Mouse (Mus musculus) ovary, postnatal 10 days (tissue): ENCODE data around the gene Pnpla1.

ENCODE experiments used
- DNase-seq: peaks from one replicate; pipeline ENCODE4 v3.0.0; 2022; ENCODE audit warnings: low spot score

Gene Pnpla1

DNA sequence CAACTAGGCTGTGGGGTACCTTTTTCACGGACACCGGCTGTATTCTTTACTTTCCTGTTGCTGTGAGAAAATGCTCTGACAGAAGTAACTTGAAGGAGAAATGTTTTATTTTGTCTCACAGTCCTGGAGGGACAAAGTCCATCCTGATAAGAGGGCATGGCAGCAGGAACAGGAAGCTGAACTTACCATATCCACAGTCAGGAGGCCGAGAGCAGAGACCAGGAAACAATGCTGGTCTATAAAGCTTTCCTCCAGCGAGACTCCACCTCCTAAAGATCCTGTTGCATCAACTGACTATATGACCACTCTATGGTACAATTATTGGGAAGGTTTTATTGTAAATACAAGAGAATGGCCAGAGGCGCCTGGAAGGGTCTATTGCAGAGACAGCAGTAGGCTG, 14.5 kb upstream of the Pnpla1 start:
- DNase-seq: no peak

DNA sequence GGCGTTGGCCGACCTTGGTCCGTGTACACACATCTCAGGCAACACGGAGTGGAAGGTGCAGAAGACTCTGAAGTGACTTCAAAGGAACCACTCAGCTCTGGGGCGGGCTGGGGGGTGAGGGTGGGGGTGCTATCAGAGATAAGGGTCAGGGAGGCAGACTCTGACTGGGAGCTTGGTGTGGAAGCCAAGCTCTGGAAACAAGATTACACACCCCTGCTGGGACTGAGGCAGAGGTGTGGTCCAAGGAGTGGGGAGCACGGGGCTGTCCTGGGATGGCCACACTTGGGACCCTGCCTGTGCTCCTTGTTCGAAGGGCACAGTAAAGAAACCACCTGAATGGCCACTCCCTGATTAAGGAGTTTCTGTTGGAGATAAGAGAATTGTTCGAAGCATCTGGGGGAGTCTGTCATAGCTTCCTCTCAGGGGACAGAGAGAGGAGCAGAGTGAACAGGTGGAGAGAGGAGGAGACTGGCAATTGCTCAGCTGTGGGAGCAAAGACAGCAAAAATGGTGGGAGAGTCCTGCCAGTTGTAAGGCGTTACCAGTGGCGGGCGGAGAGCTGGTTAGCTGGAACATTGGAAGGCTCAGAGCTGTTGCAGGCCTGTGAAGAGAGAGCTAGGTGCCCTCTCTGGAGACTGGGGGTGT, 11.1 kb upstream of the Pnpla1 start:
- no peak for DNase-seq

- DNase-seq: no peak
Measured at GRCm38 (mm10) chr17:28850511-28850910, 7.7 kb upstream of the Pnpla1 start.

GRCm38 (mm10) chr17:28854377-28854776, 3.8 kb upstream of the Pnpla1 start:
- DNase-seq: no peak

DNA sequence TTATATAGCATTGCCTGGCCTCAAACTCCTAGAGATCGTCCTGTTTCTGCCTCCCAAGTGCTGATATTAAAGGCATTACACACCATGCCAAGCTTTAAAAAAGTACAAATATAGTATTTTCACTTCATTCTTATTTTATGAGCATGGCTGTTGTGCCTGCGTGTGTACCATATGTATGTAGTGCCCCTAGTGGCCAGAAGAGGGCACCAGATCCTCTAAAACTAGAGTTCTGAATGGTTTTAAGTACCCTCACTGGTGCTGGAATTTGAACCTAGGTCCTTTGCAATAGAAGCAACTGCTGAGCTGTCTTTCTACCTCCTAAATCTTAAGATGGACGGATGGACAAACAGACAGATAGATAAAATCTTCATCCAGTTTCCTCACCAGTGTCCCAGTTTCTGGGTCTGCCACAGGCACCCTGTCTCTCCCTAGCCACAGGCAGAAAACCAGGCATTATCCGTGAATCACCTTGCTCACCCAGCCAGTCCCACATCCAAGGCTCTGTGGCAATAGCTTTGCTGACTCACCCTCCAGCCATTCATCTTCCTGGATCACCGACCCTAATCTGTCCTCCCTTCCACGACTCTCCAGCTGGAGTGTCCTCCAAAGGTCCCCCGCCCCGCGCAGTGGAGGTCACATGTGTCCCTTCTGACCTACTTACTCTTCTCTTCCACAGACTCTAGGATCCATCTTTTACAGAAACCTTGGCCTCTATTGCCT, 2.9 kb upstream of the Pnpla1 start:
- no peak for DNase-seq

- no peak for DNase-seq
Measured at GRCm38 (mm10) chr17:28856030-28856429, 2.2 kb upstream of the Pnpla1 start.

GRCm38 (mm10) chr17:28863926-28864325, 5.7 kb downstream of the Pnpla1 start:
- DNase-seq: no peak

DNA sequence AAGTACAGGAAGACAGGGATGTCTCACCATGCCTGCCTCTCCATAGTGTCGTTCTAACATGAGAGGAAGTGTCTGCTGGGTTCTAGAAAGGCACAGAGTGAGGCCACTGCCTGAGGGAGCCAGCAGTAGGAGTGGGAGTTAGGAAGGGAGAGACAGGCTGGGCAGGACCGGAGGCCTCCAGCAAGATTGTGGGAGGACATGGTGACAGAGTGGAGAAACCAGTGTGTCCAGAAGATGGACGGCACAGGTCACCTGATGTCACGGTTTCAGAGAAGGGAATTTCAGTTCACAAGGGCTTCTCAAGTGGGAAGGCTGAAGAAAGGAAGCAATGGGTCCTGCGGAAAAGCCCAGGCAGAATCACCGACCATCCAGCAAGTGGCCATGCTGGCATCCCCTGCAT, 6.3 kb downstream of the Pnpla1 start:
- no peak for DNase-seq

DNA sequence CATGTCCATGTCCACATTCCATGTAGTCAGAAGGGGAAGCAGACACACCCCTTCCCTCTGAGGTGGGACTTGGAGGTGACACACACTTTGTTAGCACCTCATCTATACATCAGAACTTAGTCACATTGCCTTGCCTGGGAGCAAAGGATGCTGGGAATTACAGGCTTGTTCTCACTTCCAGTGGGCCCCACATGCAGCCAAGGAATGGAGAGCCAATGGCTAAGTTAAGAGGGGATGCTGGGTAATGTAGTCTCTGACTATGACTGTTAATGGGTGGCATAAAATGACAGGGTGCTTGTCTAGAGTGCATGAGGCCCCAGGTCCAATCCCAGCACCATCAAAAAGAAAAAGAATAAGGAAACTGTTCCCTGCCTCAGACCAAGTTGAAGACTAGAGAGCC, 8.7 kb downstream of the Pnpla1 start:
- no peak for DNase-seq

GRCm38 (mm10) chr17:28867381-28867780, 9.2 kb downstream of the Pnpla1 start:
- no peak for DNase-seq

- DNase-seq: no peak
Measured at GRCm38 (mm10) chr17:28869412-28870110, 11.3 kb downstream of the Pnpla1 start.

DNA sequence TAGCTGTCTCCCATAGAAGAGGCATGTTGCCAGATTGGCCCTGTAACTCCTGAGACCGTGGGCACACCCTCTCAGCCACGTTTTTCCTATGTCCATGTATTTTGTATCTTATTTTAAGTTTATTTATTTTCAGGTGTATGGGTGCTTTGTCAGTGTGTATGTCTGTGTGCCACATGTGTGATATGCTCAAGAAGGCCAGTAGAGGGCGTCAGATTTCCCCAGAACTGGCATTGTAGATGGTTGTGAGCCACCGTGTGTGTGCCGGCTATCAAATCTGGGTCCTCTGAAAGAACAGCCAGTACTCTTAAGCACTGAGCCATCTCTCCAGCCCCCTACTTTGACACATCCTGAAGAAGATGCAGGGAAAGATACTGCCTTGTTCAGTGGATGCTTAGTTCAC, 12.2 kb downstream of the Pnpla1 start:
- DNase-seq: no peak

- DNase-seq: no peak
Measured at GRCm38 (mm10) chr17:28871831-28872230, 13.6 kb downstream of the Pnpla1 start.

DNA sequence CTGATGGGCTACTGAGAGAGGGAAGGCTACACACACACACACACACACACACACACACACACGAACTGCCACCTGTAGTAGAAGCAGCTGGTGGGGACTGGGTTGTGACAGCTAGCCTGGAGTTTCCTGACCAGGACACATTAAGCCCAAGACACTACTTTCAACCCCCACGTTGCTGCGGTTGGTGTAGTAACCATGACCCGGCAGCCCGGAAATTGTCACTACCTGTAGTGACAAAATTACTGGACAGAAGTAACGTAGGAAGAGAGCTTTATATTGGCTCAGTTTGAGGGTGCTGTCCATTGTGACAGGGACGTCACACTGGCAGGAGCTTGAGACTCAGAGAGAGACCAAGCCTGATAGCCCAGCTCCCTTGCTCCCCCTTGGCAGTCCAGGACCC, 14.1 kb downstream of the Pnpla1 start:
- no peak for DNase-seq

- no peak for DNase-seq
Measured at GRCm38 (mm10) chr17:28874216-28874615, 16.0 kb downstream of the Pnpla1 start.

DNA sequence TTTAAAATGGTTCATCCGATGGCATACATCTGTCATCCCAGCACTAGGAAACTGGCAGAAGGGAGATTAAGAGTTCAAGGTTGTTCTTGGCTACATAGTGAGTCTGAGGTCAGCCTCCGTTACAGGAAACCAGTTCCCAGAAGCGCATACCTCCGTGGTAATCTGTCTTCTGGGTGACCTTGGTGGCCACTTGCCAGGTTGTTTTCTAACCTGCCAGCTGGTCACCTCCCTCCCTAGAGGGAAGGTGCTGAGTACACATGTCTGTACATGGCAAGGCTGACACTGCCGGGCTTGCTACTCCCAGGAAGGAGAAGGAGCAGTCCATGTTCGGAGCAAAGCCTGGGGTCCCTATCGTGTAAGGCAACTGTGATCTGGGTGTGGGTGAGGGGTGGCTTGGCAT, 16.6 kb downstream of the Pnpla1 start:
- no peak for DNase-seq

DNA sequence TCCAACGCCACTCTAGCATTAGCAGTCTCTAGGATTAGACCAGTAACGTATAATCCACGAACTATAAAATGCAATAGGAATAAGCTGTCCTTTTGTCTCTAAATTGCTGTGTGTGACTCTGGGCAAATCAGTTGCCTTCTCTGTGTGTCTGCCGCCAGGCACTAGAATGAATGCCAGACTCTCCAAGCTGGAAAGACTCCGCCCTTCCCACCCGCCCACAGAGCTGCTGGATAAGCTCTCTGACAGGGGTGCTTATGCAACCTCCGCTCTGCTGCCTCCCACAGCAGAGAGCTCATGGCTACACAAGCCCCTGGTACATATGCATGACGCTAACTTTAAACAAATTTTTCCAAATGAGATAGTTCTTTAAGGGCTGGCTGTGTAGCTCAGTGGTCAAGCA, 17.1 kb downstream of the Pnpla1 start:
- DNase-seq: no peak

DNA sequence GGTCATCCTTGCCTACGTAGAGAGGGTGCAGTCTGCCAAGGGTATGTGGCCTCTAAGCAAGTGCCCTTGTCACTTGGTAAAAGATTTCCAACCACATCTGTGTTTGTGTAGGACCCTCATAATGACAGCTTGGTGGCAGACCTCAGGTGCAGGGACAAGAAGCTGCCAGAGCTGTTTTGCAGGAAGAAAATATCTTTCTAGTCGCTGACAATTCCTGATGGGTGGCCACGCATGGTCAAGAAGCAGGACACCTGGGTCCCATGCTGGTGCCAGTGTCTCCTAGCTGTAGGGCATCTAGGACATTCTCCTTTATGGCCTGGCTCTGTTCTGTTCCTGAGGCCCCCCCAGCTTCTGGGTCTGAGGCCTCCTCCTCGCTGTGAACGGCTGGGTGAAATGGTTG, 18.1 kb downstream of the Pnpla1 start:
- DNase-seq: no peak

DNA sequence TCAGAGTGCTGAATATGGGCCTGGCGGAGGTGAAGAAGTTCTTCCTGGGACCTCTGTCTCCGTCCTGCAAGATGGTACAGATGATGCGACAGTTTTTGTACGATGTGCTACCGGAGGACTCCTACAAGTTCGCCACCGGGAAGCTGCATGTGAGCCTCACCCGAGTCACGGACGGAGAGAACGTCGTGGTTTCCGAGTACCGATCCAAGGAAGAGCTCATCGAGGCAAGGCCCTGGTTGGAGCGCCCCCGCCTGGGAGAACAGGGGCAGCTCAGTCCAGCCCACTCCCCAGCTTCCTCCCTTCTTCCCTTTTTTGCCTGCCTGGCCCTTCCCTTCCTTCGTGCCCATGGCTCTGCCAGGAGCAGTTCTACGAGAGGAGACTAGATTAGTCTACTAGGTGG, 18.6 kb downstream of the Pnpla1 start:
- DNase-seq: no peak

DNA sequence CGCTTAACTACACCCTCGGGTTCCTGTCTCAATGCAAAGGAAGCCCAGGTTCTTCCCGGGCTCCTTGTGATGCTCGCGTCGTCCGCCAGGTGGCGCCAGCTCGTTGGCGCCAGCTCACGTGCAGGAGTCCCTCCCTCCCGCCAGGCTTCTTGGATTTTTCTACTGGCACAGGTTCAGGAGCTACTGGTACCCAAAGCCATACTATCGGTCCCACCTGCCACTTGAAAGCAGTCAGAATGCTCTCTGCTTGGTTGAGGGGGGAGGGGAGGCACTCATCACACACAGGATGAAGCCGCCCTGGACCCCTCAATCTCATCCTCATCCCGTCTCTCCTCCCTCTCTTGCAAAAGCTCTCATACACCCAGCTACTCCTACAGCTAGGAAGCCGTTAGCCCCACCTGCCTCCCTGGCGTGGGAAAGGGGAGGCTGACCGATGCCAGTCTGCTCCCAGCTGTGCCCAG, 21.8 kb downstream of the Pnpla1 start:
- DNase-seq: peak; percentile 49

- DNase-seq: no peak
Measured at GRCm38 (mm10) chr17:28882316-28882715, 24.1 kb downstream of the Pnpla1 start.

DNA sequence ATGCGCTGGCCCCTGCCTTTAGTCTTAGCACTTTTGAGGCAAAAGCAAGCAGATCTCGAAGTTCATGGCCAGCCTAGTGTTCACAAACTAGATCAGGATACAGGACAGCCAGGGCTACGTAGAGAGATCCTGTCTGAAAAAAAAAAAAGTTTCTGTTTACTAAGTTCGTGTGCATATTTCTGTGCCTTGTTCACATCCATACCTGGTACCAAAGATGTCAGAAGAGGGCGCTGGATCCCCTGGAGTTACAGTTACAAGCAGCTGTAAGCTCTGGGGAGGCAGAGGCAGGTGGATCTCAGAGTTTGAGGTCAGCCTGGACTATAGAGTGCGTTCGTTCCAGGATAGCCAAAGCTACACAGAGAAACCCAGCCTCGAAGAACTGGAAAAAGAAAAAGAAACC, 24.6 kb downstream of the Pnpla1 start:
- DNase-seq: no peak

DNA sequence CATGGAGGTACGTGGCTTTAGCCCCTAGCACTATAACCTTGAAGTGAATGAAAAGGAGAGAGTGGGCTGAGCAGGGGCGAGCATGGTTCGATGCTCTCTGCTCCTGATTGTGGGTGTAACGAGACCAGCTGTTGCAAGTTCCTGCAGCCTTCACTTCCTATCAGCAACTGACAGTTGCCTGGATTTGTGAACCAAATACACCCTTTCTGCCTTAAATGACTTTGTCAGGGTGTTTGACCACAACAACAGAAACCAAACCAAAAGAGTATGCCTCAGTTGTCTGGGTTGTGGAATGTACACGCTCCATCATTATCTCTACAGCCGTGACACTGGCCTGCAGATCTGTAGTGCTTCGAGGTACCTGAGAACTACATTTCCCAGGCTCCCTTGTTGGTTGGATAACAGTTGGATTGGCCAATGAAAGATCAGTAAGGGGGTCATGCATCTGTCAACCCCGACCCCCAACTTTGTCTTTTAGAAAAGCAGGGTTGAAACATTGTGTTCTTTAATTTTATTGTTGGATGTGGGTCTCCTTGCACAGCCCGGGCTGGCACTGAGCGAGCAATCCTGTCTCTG, 25.8 kb downstream of the Pnpla1 start:
- no peak for DNase-seq
